Mouse (Mus musculus): ENCODE data around the gene 0610030E20Rik. TPM values are rescaled to one million over a fixed set of nuclear protein-coding genes. Genes with fewer than 3 reads are reported as not detected.
A peak's percentile ranks its signal among the peaks of the same experiment; 100 is the strongest.

Gene 0610030E20Rik
- polyA plus RNA-seq, 1 experiment from 2014 or later, result 23.9 TPM

- 76% methylated on average over 6 of the region's 6 CpGs for WGBS
- H3K27ac ChIP-seq, result no peak overlapping the region
- ATAC-seq, result no peak
- H3K27me3 ChIP-seq, result no peaks in the 10 kb centered on the region
- peaks cover 95% of the 10 kb centered on the region for H3K36me3 ChIP-seq
- H3K4me1 ChIP-seq (replicated peaks), result no peaks in the 10 kb centered on the region
- no peaks in the 10 kb centered on the region for H3K9me3 ChIP-seq
- no peak overlapping the region for H3K9ac ChIP-seq (replicated peaks)
- no peak overlapping the region for H3K4me2 ChIP-seq (replicated peaks)
- H3K4me3 ChIP-seq (replicated peaks), result no peak overlapping the region
Measured at GRCm38 (mm10) chr6:72326274-72326673, 20.8 kb upstream of the 0610030E20Rik start.

DNA sequence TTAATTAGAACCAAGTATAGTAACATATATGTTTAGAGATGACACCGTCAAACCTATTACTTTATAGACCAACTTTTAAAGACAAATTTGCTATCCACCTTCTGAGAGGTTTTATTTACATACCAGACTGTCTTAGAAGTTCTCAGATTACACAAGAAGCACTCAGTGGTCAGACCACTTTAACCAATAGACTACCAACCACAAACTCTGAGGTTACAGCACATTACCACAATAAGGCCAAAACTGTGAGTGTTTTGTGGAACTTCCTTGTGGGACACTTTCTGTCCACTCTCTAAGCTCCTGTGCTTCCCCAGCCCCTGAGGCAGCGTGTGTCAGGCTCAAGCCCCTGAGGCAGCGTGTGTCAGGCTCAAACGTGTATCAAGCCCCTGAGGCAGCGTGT lies 18.1 kb upstream of the 0610030E20Rik start:
- no peak for ATAC-seq
- WGBS, result 92% methylated on average over 5 of the region's 5 CpGs
- Histone ChIP-seq H3K4me3 (replicated peaks) (no peak overlapping the region), H3K4me2 (replicated peaks) (no peak overlapping the region), H3K9me3 (no peaks in the 10 kb centered on the region), H3K4me1 (replicated peaks) (no peaks in the 10 kb centered on the region), H3K27me3 (no peaks in the 10 kb centered on the region), H3K27ac (no peak overlapping the region), H3K9ac (replicated peaks) (no peak overlapping the region), H3K36me3 (peaks cover 94% of the 10 kb centered on the region)

GRCm38 (mm10) chr6:72330133-72330532 lies 17.0 kb upstream of the 0610030E20Rik start:
- WGBS, result 90% methylated on average over 4 of the region's 4 CpGs
- H3K27ac ChIP-seq, result no peak overlapping the region
- peaks cover 94% of the 10 kb centered on the region for H3K36me3 ChIP-seq

GRCm38 (mm10) chr6:72333111-72333510 lies 14.0 kb upstream of the 0610030E20Rik start:
- Histone ChIP-seq H3K4me1 (replicated peaks) (no peaks in the 10 kb centered on the region), H3K9ac (replicated peaks) (no peak overlapping the region), H3K4me3 (replicated peaks) (no peak overlapping the region), H3K4me2 (replicated peaks) (no peak overlapping the region), H3K9me3 (no peaks in the 10 kb centered on the region), H3K27ac (no peak overlapping the region), H3K27me3 (no peaks in the 10 kb centered on the region), H3K36me3 (peaks cover 94% of the 10 kb centered on the region)
- WGBS, result 94% methylated on average over 5 of the region's 5 CpGs
- ATAC-seq, result no peak

More at GRCm38 (mm10) chr6:72330133-72330532, 17.0 kb upstream of the 0610030E20Rik start:
- H3K4me1 ChIP-seq (replicated peaks), result no peaks in the 10 kb centered on the region
- H3K9ac ChIP-seq (replicated peaks), result no peak overlapping the region
- no peak overlapping the region for H3K4me3 ChIP-seq (replicated peaks)
- H3K9me3 ChIP-seq, result no peaks in the 10 kb centered on the region
- no peaks in the 10 kb centered on the region for H3K27me3 ChIP-seq
- ATAC-seq, result no peak
- H3K4me2 ChIP-seq (replicated peaks), result no peak overlapping the region

DNA sequence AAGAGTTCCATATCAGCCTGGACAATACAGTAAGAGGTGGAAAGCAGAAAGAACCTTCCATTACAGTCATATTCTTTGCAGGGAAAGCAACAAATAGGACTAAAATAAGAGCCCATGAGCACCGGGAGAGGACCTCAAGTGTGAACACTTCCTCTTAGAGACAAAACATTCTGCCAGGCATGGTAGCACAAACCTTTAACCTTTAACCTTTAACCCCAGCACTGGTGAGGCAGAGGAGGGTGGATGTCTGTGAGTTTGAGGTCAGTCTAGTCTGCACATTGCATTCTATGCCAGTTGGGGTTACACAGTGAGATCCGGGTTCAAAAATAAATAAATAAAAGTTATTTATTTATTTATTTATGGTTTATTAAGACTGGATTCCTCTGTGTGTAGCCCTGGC lies 6.6 kb upstream of the 0610030E20Rik start:
- Histone ChIP-seq H3K4me1 (replicated peaks) (peaks cover 18% of the 10 kb centered on the region), H3K27ac (no peak overlapping the region), H3K4me3 (replicated peaks) (no peak overlapping the region), H3K9ac (replicated peaks) (no peak overlapping the region), H3K36me3 (peaks cover 47% of the 10 kb centered on the region), H3K4me2 (replicated peaks) (no peak overlapping the region), H3K27me3 (no peaks in the 10 kb centered on the region), H3K9me3 (no peaks in the 10 kb centered on the region)
- 69% methylated on average over 2 of the region's 2 CpGs for WGBS
- no peak for ATAC-seq

- ATAC-seq, result peak; percentile 64
- Histone ChIP-seq H3K9ac (replicated peaks) (peak overlapping the region; percentile 94), H3K4me3 (replicated peaks) (peak overlapping the region; percentile 94), H3K36me3 (peaks cover 20% of the 10 kb centered on the region), H3K27ac (peak overlapping the region; percentile 74), H3K9me3 (no peaks in the 10 kb centered on the region), H3K27me3 (no peaks in the 10 kb centered on the region), H3K4me1 (replicated peaks) (peaks cover 45% of the 10 kb centered on the region), H3K4me2 (replicated peaks) (peak overlapping the region; percentile 97)
- WGBS, result under 1% methylated on average over 42 of the region's 42 CpGs
Measured at GRCm38 (mm10) chr6:72344396-72345073, 2.6 kb upstream of the 0610030E20Rik start.

GRCm38 (mm10) chr6:72345074-72345567 lies 2.0 kb upstream of the 0610030E20Rik start, which contains the start of gene Usp39:
Gene Usp39, minus strand, starts transcription at chr6:72345184.
- Histone ChIP-seq H3K36me3 (peaks cover 22% of the 10 kb centered on the region), H3K9me3 (no peaks in the 10 kb centered on the region), H3K4me1 (replicated peaks) (peaks cover 45% of the 10 kb centered on the region), H3K4me3 (replicated peaks) (peak within 1 kb of the TSS; percentile 94), H3K27me3 (no peaks in the 10 kb centered on the region), H3K27ac (peak within 1 kb of the TSS; percentile 74), H3K4me2 (replicated peaks) (peak within 1 kb of the TSS; percentile 97), H3K9ac (replicated peaks) (peak within 1 kb of the TSS; percentile 94)
- ATAC-seq, result peak; percentile 84
- under 1% methylated on average over 30 of the region's 30 CpGs for WGBS

GRCm38 (mm10) chr6:72345633-72346032 lies 1.5 kb upstream of the 0610030E20Rik start:
- Histone ChIP-seq H3K27ac (no peak overlapping the region), H3K36me3 (peaks cover 27% of the 10 kb centered on the region), H3K4me2 (replicated peaks) (peak overlapping the region; percentile 97), H3K4me3 (replicated peaks) (peak overlapping the region; percentile 94), H3K9ac (replicated peaks) (0 out of 2 replicates have a peak overlapping the region, but pooled peaks have one; percentile 94), H3K27me3 (no peaks in the 10 kb centered on the region), H3K4me1 (replicated peaks) (peaks cover 45% of the 10 kb centered on the region), H3K9me3 (no peaks in the 10 kb centered on the region)
- ATAC-seq, result no peak
- WGBS, result 53% methylated on average over 6 of the region's 6 CpGs

GRCm38 (mm10) chr6:72346261-72346660 lies 856 bp upstream of the 0610030E20Rik start:
- no peak for ATAC-seq
- Histone ChIP-seq H3K4me1 (replicated peaks) (peaks cover 45% of the 10 kb centered on the region), H3K27me3 (no peaks in the 10 kb centered on the region), H3K9me3 (no peaks in the 10 kb centered on the region), H3K27ac (no peak overlapping the region), H3K9ac (replicated peaks) (no peak overlapping the region), H3K4me3 (replicated peaks) (peak overlapping the region; percentile 81; the same call in 1 of the 2 replicates), H3K36me3 (peaks cover 31% of the 10 kb centered on the region), H3K4me2 (replicated peaks) (peak overlapping the region; percentile 83)
- 86% methylated on average over 4 of the region's 4 CpGs for whole genome bisulfite sequencing

- no peak for ATAC-seq
- peaks cover 30% of the 10 kb centered on the region for H3K36me3 ChIP-seq
- peak overlapping the region; percentile 83 for H3K4me2 ChIP-seq (replicated peaks)
- WGBS, result 78% methylated on average over 10 of the region's 10 CpGs
- peak overlapping the region; percentile 81 for H3K4me3 ChIP-seq (replicated peaks)
- H3K4me1 ChIP-seq (replicated peaks), result peaks cover 41% of the 10 kb centered on the region
- no peaks in the 10 kb centered on the region for H3K9me3 ChIP-seq
- no peaks in the 10 kb centered on the region for H3K27me3 ChIP-seq
- H3K9ac ChIP-seq (replicated peaks), result peak overlapping the region; percentile 92
- H3K27ac ChIP-seq, result no peak overlapping the region
Measured at GRCm38 (mm10) chr6:72348411-72348810, 1.3 kb downstream of the 0610030E20Rik start.

DNA sequence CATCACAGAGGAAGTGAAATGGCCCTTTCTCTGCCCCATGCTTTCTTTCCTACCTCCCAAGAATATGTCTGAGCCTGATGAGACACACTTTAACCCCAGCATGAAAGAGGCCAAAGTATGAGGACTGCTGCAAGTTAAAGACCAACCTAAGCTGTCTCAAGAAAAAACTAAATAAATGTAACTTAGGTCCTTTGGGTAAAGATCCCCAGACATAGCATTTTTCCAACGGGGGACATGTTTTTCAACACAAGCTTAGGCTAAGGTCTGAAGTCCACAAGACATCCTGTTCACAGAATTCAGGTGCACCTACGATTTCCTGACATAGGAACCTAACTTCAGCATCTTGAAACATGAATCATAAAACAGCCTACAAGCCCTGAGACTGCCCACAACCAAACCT lies 3.1 kb downstream of the 0610030E20Rik start:
- no peak overlapping the region for H3K4me3 ChIP-seq (replicated peaks)
- H3K4me1 ChIP-seq (replicated peaks), result peaks cover 39% of the 10 kb centered on the region
- H3K4me2 ChIP-seq (replicated peaks), result no peak overlapping the region
- H3K9ac ChIP-seq (replicated peaks), result no peak overlapping the region
- H3K36me3 ChIP-seq, result peaks cover 30% of the 10 kb centered on the region
- no peaks in the 10 kb centered on the region for H3K27me3 ChIP-seq
- 94% methylated on average over 2 of the region's 2 CpGs for WGBS
- ATAC-seq, result no peak
- no peaks in the 10 kb centered on the region for H3K9me3 ChIP-seq
- no peak overlapping the region for H3K27ac ChIP-seq

DNA sequence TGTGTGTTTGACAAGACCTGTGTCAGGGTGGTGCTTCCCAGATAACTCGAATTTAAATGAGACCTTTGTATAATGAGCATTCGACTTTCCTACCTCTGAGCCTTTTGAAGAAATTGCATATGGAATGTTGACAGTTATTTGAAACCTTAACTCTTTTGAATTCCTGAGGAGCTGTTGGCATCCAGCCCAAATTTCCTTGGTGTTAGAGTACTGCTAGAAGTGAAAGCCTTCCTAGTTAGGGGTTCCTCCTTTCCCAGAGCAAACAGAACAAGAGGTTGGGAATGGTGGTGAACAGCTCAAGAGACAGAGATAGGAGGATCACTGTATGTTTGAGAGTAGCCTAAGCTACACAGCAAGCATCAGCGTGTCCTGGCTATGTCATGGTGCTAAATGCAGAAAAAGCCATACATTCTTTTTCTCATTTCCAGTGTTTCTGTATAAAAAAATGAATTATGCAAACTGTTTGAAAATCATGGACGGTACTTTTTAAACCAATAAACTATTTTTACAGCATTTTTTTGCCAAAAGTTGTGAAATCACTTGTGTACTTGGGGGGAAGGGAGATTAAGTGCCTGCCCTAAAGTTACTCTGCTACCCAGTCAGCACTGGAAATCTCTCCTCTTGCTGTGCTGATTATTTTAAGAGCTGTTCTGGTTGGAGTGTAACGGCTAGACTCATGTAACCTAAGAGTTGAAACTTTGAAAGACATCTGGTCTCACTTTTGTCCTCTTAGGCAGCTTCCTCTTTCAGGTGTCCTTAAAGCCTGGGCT lies 5.7 kb downstream of the 0610030E20Rik start:
- H3K4me1 ChIP-seq (replicated peaks), result peaks cover 38% of the 10 kb centered on the region
- no peak for ATAC-seq
- WGBS, result 83% methylated on average over 5 of the region's 5 CpGs

More for the DNA sequence above, 5.7 kb downstream of the 0610030E20Rik start:
- Histone ChIP-seq H3K36me3 (peaks cover 34% of the 10 kb centered on the region), H3K9ac (replicated peaks) (no peak overlapping the region), H3K27me3 (no peaks in the 10 kb centered on the region), H3K9me3 (no peaks in the 10 kb centered on the region), H3K4me3 (replicated peaks) (no peak overlapping the region), H3K4me2 (replicated peaks) (no peak overlapping the region), H3K27ac (no peak overlapping the region)
